Mouse (Mus musculus): ENCODE measurements around the gene Nudt1.

The Nudt1 gene

DNA sequence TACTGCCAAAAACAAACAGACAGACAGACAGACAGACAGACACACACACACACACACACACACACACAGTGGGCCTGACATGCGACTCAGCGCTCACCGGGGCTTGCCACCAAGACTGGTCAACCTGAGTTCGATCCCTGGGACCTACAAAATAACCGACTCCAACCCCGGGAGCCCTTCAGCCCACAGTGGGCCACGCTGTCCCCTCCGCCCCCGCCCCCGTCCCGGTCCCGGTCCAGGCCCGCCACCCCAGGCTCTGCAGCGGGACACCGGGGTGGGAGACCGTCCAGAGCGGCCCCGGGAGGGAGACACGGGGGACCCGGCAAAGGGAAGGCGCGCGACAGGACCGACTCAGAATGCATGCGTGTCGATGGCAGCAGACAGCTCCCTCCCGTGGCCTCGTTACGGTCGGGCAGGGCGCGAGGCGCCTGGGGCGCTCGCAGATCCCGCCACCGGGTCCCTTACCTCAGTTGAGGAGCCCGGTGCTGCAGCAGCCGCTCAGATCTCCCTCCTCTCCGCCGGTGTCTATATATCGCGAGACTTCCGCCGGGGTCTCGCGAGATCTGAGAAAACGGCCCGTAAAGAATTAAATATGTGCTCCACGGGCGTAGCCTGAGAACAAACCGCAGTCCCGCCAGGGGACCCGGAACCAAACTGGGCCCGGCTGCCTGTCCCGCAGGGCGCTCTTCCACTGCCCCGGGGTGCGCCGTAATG is at the start of gene Nudt1, which contains the start of gene Mad1l1:
Gene Nudt1 (plus strand): TSS at position 615 of the 714 bp plus-strand sequence.
Gene Mad1l1 (minus strand): TSS at position 511 of the 714 bp plus-strand sequence.
- DNase-seq (ENCODE audit: low spot score) = peak; percentile 94

- DNase-seq (ENCODE audit: low spot score) = no peak
Measured at GRCm38 (mm10) chr5:140276779-140277178, 44.7 kb upstream of the Nudt1 start.

DNA sequence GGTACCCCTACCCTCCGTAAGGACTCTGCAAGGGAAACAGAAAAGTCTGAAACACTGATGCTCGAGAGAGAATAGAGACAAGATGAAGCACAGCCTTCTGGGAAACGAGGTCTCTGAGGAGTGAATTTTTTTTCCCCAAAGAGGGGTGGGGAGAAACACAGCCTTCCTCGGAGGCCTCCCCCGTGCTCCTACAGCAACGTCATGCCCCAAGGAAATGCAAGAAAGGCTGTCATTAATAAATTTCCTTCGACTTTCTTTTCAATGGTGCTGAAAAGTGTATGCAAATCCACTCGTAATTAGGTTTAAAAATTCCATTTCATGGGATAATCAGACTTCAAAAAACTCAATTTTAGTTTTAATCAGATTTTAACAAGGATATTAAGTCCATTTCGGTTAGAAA is 41.3 kb upstream of the Nudt1 start:
- DNase-seq (ENCODE audit: low spot score) = no peak

DNA sequence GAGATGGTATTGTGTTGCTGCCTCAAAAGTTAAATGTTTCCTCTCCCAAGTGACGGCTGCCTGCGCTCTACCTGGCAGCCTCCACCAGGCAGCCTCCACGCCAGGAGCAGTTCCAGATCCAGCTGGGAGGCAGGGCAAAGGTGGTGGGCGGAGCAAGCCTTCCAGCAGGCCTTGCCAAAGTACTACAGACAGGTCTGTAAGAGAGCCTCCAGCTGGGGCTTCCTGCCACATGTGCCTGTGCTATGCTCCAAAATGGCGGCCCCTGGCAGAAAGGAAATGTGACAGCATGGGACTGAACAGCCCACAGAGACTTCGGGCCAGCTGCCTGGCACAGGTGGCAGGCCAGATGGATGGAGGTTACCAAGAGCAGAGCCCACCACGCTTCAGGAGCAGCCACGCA is 39.1 kb upstream of the Nudt1 start:
- peak; percentile 16 for DNase-seq (ENCODE audit: low spot score)

- no peak for DNase-seq (ENCODE audit: low spot score)
Measured at GRCm38 (mm10) chr5:140282900-140283299, 38.6 kb upstream of the Nudt1 start.

- no peak for DNase-seq (ENCODE audit: low spot score)
Measured at GRCm38 (mm10) chr5:140284011-140284410, 37.4 kb upstream of the Nudt1 start.

- no peak for DNase-seq (ENCODE audit: low spot score)
Measured at GRCm38 (mm10) chr5:140284761-140285160, 36.7 kb upstream of the Nudt1 start.

DNA sequence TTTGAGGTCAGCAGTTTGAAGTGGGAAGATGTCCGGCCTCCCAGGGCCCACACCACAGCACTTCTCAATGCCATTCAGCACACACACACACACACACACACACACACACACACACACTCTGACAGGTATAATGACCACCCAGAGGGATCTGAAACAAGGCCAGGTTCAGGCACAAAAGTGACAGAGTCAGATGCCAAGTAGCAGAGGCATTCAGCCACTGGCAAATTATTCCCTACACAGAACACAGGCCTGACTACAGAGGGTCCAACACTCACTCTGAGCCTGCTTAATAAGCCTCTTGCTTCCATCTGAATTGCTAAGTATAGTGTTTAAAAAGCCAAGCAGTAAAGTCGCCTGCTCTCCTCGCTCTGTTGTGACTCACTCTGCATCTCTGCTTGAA is 33.2 kb upstream of the Nudt1 start:
- DNase-seq (ENCODE audit: low spot score) = no peak

- DNase-seq (ENCODE audit: low spot score) = no peak
Measured at GRCm38 (mm10) chr5:140289161-140289560, 32.3 kb upstream of the Nudt1 start.

DNA sequence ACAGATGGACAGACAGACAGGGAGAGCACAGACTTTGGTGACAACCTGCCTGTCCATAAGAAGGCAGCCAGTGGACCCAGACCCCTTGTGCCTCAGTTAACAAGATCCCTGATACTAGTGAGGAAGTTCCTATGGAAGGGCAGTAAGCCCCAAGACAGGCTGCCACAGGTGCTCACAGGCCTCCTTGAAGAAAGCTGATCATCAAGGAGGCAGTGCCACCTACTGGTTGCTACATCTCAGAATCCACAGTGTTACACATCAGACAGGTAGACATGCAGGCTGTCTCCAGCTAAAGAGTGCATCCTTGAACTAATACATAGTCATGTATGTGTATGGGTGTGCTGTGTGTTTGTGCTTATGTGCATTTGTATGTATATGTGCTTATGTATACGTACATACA is 29.3 kb upstream of the Nudt1 start:
- peak; percentile 27 for DNase-seq (ENCODE audit: low spot score)

DNA sequence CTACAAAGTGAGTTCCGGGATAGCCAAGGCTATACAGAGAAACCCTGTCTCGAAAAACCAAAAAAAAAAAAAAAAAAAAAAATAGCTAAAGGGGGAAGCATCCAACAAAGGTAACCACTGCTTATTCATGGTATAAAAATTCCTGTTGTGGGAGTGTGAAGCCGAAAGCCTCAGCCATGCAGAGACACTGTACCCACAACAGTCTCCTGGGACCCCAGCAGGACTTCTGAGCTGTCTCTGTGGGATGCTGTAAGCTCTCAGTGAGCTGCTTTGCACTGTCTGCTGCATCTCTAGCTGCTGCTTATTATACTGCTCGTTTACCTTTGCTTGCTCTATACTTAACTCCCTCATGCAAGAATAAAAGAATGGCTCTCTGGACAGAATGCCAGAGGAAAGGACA is 23.2 kb upstream of the Nudt1 start:
- DNase-seq (ENCODE audit: low spot score) = no peak

GRCm38 (mm10) chr5:140306016-140306415 is 15.4 kb upstream of the Nudt1 start:
- no peak for DNase-seq (ENCODE audit: low spot score)

- no peak for DNase-seq (ENCODE audit: low spot score)
Measured at GRCm38 (mm10) chr5:140307602-140308001, 13.9 kb upstream of the Nudt1 start.

DNA sequence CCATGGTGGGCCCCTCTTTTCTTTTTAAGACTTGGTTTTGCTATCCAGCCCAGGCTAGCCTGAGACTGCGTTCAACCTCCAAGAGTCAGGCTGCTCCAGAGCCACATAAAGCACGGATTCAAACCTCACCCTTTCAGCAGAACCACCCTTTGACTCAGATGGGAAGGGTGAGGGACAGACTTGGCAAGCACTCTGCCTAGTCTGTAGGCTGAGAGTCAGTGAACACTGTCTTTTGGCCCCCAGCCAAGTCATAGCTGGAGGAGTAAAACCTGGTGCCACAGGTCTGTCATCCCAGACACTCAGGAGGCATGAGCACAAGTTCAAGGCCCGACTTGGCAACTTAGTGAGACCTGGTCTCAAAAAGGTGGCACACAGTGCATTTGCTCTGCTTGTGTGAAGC is 4.7 kb upstream of the Nudt1 start:
- no peak for DNase-seq (ENCODE audit: low spot score)

DNA sequence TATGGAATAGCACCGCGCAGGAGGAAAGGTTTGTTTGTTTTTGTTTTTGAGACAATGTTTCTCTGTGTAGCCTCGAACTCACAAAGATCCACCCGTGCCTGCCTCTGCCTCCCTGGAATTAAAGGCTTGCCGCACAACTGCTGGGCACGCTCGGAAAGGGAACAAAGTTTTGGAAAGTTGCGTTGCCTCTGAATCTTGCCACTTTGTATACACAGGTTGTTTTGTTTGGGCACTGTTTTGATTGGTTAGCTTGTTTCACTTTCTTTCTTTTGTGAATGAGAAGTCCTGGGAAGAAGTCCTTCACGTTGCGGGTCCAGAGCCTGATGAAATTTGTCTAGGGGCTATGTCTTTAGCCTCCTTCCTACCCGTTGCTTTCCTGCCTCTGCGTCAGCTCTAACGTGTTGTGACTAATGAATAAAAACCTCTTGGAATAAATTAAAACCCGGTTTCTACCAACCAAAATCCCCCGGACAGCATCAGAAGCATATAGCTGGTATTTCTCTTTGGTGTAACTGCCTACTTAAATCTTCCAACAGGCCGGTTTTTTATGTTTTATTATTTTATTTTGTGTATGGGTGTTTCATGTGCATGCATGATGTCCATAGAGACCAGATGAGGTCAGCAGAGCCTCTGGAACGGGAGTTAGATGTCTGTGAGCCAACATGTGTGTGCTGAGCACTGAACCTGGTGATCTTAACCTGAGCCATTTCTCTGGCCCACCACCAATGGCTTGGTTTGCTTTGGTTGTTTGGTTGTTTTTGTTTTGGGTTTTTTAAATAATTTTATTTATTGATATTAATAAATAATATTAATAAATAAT is 510 bp downstream of the Nudt1 start:
- DNase-seq (ENCODE audit: low spot score) = no peak

DNA sequence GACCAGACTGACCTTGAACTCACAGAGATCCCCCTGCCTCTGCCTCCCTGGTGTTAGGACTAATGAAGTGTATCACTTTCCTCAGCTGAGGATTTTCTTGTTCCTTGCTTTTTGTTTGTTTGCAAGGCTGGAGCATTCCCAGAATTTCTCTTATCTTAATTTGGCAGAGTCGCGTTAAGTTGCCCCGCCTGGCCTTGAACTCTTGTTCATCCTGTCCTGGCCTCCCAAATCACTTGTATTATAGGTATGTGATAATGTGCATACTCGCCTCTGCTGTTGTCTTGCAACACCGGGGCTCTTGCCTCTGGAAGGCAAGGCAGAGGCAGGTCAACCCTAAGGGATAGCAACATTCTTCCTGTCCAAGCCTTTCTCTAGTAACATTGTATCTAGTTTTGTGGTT is 2.6 kb downstream of the Nudt1 start:
- no peak for DNase-seq (ENCODE audit: low spot score)

- DNase-seq (ENCODE audit: low spot score) = peak; percentile 88
Measured at GRCm38 (mm10) chr5:140331615-140332512, 10.4 kb downstream of the Nudt1 start, which contains the start of gene Mrm2. Gene Mrm2, minus strand, starts transcription at chr5:140331898.

DNA sequence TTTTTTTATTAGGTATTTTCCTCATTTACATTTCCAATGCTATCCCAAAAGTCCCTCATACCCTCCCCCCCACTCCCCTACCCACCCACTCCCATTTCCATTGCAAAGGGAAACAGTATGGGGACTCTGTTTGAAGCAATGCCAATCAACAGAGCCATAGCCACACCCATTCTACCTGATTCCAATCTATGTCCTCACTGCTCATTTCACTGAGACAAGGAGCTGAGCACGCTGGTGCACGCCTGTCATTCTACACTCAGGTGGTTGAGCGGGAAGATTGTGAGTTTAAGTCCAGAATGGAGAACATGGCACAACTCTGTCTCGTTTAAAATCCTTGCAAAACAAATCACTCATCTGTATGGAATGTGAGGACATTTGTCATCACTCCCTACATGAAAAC is 11.1 kb downstream of the Nudt1 start:
- no peak for DNase-seq (ENCODE audit: low spot score)

DNA sequence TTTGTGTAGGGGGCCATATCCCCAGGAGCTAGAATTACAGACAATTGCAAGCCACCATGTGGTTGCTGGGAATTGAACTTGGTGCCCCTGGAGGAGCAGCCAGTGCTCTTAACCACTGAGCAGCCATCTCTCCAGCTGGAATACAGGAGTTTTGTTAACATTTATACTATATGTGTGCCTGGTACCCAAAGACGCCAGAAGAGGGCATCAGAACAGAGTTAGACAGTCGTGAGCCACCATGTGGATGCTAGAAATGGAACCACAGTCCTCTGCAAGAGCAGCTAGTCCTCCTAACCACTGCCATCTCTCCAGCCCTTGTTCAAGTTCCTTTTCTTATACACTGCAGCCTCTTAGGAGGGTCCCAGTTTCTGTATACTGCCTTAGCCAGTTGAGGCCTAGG is 12.2 kb downstream of the Nudt1 start:
- no peak for DNase-seq (ENCODE audit: low spot score)

DNA sequence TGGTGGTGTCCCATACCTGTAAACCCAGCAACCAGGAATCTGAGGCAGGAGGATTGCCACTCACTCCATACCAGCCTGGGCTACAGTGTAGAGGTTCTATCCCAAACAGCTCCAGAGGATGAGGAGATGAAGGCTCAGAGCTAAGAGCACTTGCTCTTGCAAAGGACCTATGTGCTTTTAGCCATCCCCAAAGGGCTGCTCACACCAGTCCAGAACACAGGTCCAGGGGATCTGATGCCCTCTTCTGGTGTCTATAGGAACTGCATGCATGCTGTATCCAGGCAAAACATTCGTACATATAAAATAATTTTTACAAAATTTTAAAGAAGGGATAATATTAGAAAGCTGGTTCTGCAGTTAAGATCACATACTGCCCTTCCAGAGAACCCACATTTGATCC is 15.2 kb downstream of the Nudt1 start:
- no peak for DNase-seq (ENCODE audit: low spot score)

- no peak for DNase-seq (ENCODE audit: low spot score)
Measured at GRCm38 (mm10) chr5:140338779-140339178, 17.3 kb downstream of the Nudt1 start.

GRCm38 (mm10) chr5:140339836-140340235 is 18.4 kb downstream of the Nudt1 start:
- no peak for DNase-seq (ENCODE audit: low spot score)
